Mouse (Mus musculus) spleen, postnatal 4 days (tissue): Measurements from ENCODE around the gene Pkdcc.

Experiments
- DNase-seq, 2 experiments: peaks; one replicate each; pipeline ENCODE4 v3.0.0; 2022; ENCODE audit warnings: low spot score in 2 of 2

Pkdcc gene

DNA sequence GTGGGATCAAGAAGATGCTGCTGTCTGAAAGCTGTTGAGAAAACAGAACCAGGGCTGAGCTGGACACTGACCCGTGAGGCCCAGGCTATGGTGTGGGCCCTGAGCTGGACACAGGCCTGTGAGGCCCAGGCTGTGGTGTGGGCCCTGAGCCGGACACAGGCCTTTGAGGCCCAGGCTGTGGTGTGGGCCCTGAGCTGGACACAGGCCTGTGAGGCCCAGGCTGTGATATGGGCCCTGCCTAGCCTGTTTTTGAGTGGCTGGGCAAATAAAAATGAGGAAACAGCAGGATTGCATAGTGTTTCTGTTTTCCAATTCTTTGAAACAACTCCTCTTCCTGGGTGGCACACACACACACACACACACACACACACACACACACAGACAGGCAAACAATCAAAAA, 2.7 kb upstream of the Pkdcc start:
- no peak for DNase-seq

- DNase-seq = no peak
Observed at GRCm38 (mm10) chr17:83213228-83213915, 1.7 kb upstream of the Pkdcc start.

GRCm38 (mm10) chr17:83214161-83214592, 915 bp upstream of the Pkdcc start:
- DNase-seq = peak in 1 of 2 experiments; percentile 41

DNA sequence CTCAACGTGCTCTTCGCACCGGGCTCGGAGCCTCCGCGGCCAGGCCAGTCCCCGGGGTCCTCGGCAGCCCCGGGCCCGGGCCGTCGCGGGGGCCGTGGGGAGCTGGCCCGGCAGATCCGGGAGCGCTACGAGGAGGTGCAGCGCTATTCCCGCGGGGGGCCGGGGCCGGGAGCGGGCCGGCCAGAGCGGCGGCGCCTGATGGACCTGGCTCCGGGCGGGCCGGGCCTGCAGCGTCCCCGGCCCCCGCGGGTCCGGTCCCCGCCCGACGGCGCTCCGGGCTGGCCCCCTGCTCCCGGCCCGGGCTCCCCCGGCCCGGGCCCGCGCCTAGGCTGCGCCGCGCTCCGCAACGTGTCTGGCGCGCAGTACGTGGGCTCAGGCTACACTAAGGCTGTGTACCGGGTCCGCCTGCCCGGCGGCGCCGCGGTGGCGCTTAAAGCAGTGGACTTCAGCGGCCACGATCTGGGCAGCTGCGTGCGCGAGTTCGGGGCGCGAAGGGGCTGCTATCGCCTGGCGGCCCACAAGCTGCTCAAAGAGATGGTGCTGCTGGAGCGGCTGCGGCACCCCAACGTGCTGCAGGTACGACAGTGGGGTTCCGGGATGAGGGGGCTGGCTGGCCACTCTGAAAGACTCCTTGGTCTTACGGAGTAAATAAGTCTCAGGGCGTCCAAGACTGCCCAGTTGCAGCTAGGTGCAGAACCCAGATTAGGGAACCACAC, 595 bp downstream of the Pkdcc start:
- no peak for DNase-seq

DNA sequence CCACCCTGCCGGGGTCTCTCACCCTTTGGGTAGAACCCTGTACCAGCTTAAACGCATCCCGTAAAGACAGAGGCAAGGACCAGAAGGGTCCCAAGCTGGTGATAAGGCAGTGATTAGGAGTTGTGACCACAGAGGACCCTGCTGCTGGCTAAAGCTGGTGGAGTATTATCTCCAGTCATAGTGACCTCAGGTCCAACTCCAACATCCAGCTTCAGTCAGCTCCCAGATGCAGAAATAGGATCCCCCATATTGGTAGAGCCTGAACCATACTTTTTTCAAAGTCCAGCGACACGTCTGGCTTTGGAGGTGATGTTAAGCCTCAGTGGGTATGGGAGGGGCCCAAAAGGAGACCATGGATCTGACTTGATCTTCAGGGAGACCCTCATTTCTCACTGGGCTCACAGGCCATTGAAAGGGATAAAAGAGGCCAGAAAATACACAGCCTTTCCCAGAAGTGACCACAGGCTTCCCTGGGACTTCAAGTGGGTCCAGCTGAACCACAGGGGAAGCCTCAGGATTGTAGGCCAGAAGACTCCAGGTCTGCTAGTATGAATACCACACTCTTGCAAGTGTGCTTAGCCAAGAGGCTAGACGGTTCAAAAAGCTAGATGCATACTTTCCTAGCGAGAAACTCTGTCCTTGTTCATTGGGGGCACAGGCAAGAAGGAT, 1.3 kb downstream of the Pkdcc start:
- no peak for DNase-seq

- DNase-seq = no peak
Observed at GRCm38 (mm10) chr17:83218189-83218588, 3.1 kb downstream of the Pkdcc start.

- DNase-seq = no peak
Observed at GRCm38 (mm10) chr17:83218722-83219121, 3.6 kb downstream of the Pkdcc start.

- no peak for DNase-seq
Observed at GRCm38 (mm10) chr17:83219351-83220287, 4.5 kb downstream of the Pkdcc start.

GRCm38 (mm10) chr17:83220954-83221538, 6.0 kb downstream of the Pkdcc start:
- no peak for DNase-seq

GRCm38 (mm10) chr17:83221611-83222500, 6.8 kb downstream of the Pkdcc start:
- no peak for DNase-seq

DNA sequence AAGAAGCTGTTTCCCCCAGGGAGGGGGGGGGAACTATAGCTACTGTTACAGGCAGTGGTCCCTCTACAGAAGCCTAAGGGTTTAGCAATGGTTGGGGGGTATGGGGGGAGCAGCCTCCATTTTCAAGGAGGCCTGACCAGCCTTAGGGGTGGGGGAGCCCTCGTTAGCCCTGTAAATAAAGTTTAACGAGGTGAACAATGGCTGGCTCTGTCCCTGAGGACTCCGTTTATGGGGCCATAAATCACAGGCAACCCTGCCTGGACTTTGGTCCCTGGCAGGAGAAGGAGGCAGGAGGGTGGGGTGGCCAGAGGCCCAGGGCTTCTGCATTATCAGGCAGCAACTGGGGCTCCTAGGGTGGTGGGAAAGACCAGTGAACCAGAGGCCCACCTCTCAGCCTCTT, 7.6 kb downstream of the Pkdcc start:
- DNase-seq = no peak

- DNase-seq = no peak
Observed at GRCm38 (mm10) chr17:83224451-83224971, 9.4 kb downstream of the Pkdcc start.

DNA sequence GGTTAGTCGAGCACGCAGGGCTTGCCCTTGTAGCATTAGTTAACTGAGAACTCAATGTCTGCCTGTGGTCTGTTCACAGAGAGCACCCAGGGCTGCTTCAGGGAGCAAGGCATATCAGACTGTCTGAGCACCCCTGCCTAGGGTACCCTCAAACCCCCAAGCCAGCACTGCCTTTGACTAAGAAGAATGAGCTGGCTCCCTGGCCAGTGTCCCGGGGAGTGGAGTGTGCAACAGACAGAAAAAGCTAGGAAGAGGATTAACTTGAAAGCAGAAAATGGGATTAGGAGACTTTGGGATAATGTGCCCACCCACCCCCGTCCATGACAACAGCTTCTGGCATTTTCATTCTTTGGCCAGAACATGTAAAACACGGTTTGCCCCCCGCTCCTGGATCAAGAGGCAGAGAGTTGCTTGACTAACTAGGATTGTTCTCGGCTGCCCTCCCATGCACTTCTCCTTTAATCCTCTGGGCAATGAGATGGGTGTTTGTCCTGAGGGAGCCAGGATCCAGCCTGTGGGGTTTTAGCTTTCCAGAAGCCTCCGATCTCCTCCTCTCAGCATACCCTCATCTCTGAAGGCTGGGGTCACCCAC, 11.4 kb downstream of the Pkdcc start:
- no peak for DNase-seq

- no peak for DNase-seq
Observed at GRCm38 (mm10) chr17:83231357-83231756, 16.3 kb downstream of the Pkdcc start.

- DNase-seq = no peak
Observed at GRCm38 (mm10) chr17:83235227-83235626, 20.1 kb downstream of the Pkdcc start.

GRCm38 (mm10) chr17:83236202-83236601, 21.1 kb downstream of the Pkdcc start:
- no peak for DNase-seq

DNA sequence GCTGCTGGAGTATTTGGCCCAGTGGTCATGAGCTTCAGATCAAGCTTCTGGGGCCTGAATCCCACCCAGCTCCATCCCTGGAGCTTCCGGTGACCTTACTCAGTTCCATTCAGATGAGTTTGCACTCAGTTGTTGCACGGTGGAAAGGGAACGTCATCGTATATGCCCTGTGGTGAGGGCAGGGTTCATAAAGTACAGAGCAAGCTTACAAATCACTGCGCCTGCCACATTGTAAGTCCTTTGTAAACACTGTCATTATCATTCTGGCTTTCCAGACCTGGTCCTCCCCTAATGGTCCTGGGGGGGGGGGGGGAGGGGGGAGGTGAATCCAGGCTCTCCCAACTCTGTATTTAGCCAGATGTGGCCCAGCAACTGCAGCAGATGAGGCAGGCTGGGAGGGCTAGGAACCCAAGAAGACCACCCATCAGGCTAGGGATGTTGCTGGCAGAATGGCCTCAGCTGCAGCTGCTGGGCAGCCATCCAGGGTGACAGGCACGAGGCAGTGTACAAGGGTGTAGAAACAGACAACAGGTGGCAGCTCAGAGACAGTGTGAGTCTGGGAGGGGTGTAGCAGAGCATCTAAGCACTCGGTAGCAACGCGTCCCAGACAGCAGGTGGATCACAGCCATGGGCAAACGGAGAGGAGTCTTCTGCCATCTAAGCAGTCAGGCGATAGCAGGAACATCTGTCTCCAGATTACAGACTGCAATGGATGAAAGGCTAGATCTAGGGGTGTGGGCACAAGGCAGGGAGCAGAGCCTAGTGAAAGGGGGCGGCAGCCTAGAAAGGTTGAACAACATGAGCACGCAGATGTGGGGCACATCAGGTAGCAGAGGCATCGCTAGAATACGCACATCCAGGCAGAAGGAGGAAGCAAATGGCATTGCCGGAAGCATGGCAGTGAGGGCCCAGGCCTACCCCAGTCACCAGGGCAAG, 23.3 kb downstream of the Pkdcc start:
- no peak for DNase-seq

DNA sequence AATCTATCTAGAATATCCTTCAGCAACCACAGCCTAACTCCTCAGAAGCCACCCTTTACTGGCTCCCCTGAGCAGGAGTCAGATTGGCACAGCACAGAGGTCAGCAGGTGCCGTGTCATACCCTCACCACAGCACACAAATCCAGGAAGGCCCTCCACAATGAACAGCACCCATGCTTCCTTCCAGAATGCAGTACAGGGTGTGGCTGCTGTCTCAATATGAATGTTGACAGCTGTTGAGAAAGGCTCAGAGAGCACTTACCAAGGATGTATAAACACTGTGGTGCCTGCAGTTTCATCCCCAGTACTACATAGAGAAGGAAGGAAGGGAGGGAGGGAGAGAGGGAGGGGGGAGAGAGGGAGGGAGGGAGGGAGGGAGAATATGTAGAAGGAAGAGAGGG, 29.4 kb downstream of the Pkdcc start:
- no peak for DNase-seq

DNA sequence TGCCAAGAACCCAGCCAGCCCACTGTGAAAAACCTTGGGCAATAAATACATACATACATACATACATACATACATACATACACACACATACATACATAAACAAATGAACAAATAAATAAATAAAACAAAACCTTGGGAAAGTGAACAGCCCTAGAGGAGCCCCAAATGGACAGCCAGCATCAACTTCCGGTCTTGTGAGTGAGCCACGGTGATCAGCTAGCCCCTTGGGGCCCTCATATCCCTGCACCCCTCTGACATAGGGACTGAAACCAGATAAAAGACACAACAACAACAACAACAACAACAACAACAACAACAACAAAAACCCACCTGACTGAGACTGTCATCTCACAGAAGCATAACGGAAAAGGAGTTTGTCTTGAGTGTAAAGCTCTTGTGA, 30.4 kb downstream of the Pkdcc start:
- no peak for DNase-seq
